Mouse (Mus musculus) A20 (cell line): Measurements from ENCODE around the gene Ang6.
"Not testable (repeated sequence)": the region's sequence is repeated elsewhere in the genome, so short reads cannot be mapped to it uniquely, and the experiment has no call there.

ENCODE experiments used
- DNase-seq: peaks from one replicate; pipeline ENCODE4 v3.0.0-alpha.2; 2011; ENCODE audit warnings: low read depth, low spot score

Ang6 gene

GRCm38 (mm10) chr14:44002169-44002568, at the start of gene Ang6:
TSS of gene Ang6 (minus strand) at chr14:44002269.
- no peak for DNase-seq

- not testable (repeated sequence) for DNase-seq
Observed at GRCm38 (mm10) chr14:44046567-44046966, 44.5 kb upstream of the Ang6 start.

- not testable (repeated sequence) for DNase-seq
Observed at GRCm38 (mm10) chr14:44031828-44032227, 29.8 kb upstream of the Ang6 start.

GRCm38 (mm10) chr14:44009686-44010085, 7.6 kb upstream of the Ang6 start:
- not testable (repeated sequence) for DNase-seq

- DNase-seq, result not testable (repeated sequence)
Observed at GRCm38 (mm10) chr14:44008021-44008420, 6.0 kb upstream of the Ang6 start.

GRCm38 (mm10) chr14:44001600-44001999, 469 bp downstream of the Ang6 start:
- DNase-seq, result no peak

- not testable (repeated sequence) for DNase-seq
Observed at GRCm38 (mm10) chr14:43998455-43999000, 3.5 kb downstream of the Ang6 start.

- peak; percentile 20 for DNase-seq
Observed at GRCm38 (mm10) chr14:43987404-43987803, 14.7 kb downstream of the Ang6 start.

GRCm38 (mm10) chr14:43986147-43986546, 15.9 kb downstream of the Ang6 start:
- no peak for DNase-seq

- no peak for DNase-seq
Observed at GRCm38 (mm10) chr14:43983897-43984296, 18.2 kb downstream of the Ang6 start.

GRCm38 (mm10) chr14:43983454-43983853, 18.6 kb downstream of the Ang6 start:
- no peak for DNase-seq

GRCm38 (mm10) chr14:43956769-43957168, 45.3 kb downstream of the Ang6 start, which contains the start of gene Ang5:
TSS of gene Ang5 (plus strand) at chr14:43957069.
- DNase-seq, result not testable (repeated sequence)

GRCm38 (mm10) chr14:43955074-43955473, 47.0 kb downstream of the Ang6 start:
- DNase-seq, result not testable (repeated sequence)

- not testable (repeated sequence) for DNase-seq
Observed at GRCm38 (mm10) chr14:43953382-43953781, 48.7 kb downstream of the Ang6 start.
